Mouse (Mus musculus) layer of hippocampus, adult 18-20 months (tissue): ENCODE measurements around the gene 4921504E06Rik. TPM values are rescaled to one million over a fixed set of nuclear protein-coding genes. Genes with fewer than 3 reads are reported as not detected.

Experiments used
- DNase-seq, 2 experiments: peaks; one replicate each; pipeline ENCODE4 v3.0.0; 2022; ENCODE audit warnings: low spot score in 2 of 2
- long read RNA-seq: library from polyadenylated mRNA; stranded (forward); transcript quantifications from one replicate; pipeline ENCODE4 v2.0.0, GENCODE M21; 2021
- total RNA-seq, 2 experiments: library from RNA; stranded (reverse); gene quantifications; 2 replicates each; pipeline ENCODE4 v1.2.3; 2021

The 4921504E06Rik gene
- not detected for total RNA-seq
- long read RNA-seq, partial matches to known transcripts: 0 of 1 reads
- long read RNA-seq, other reads (novel, unspliced or antisense): 1 of 1 reads

- peak; percentile 82 to 87 for DNase-seq
Observed at GRCm38 (mm10) chr2:19553821-19554592, at the start of gene 4921504E06Rik. 4921504E06Rik (minus strand) TSS chr2:19553914.

- DNase-seq: no peak
Observed at GRCm38 (mm10) chr2:19601386-19601925, 47.7 kb upstream of the 4921504E06Rik start.

GRCm38 (mm10) chr2:19600860-19601259 is 47.1 kb upstream of the 4921504E06Rik start:
- DNase-seq: no peak

GRCm38 (mm10) chr2:19599801-19600200 is 46.1 kb upstream of the 4921504E06Rik start:
- DNase-seq: peak in 1 of 2 experiments; percentile 37

DNA sequence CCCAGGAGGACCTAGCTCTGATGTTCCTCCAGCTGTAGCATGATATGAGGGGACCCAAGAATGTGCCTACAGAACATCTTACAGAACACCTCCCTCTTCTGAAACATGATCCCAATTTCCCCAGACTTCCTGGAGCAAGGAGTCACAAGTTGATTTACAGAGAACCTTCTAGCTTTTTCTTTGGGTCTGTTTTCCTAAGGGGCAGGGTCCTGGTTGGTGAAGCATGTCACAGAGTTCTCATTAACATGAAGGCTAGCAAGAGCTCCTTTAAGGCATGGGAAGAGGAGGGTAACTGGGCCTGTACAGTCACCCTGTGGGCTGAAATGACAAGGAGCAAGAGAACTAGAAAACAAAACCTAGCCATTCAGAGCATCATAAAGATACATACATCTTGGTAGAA is 43.3 kb upstream of the 4921504E06Rik start:
- DNase-seq: no peak

DNA sequence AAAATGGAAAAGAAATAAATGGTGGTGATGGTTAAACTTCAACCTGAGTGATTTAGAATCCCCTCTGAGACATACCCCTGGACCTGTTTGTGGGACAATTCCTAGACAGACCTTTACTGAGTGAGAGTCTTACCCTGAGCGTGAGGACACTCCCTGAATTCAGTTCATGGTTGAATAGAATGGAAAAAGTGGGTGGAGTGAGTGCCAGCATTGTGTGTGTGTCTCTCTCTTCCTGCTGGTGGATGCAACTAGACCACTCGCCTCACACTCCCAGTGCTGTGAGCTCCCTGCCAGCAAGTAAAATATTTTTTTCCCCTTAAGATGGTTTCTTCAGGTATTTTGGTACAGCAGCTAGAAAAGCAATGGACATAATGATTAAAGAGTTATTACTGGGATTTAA is 42.7 kb upstream of the 4921504E06Rik start:
- DNase-seq: no peak

GRCm38 (mm10) chr2:19594856-19595255 is 41.1 kb upstream of the 4921504E06Rik start:
- no peak for DNase-seq

DNA sequence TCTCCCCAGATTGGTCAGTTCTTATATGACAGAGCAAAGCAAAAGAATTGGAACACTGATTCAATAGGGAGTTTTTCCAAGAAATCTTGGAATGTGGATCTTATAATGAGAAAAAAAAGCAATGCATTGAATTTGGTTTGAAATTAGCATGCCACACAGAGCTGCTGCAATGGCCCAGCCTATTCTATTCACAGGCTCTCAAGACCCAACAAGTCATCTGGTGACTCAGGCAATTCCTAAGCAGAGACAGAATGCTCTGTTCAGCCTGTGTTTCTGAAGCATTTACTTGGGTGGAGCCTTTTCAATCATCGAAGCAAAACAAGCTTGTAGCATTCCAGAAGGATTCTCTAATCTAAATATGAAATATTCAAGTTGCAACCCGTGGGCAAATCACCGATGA is 26.1 kb upstream of the 4921504E06Rik start:
- DNase-seq: peak in 1 of 2 experiments; percentile 23

DNA sequence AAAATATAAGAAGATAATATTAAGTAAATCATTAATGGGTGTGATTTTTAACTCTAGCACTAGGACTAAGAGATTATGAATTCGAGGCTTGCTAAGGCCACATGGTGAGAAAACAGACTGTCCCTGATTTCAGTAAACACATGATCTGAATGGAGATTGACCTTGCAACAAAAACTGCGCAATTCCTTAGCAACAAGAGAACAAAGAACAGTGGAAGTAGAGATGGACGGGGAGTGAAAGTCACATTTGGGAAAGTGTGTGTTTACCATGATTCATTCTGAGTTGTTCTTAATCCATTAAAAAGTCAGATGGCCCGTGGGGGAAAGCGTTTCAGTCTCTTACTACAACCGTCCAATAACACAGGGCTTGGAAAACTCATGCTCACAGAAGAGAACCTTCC is 25.5 kb upstream of the 4921504E06Rik start:
- no peak for DNase-seq

GRCm38 (mm10) chr2:19562114-19562829 is 8.6 kb upstream of the 4921504E06Rik start:
- no peak for DNase-seq

DNA sequence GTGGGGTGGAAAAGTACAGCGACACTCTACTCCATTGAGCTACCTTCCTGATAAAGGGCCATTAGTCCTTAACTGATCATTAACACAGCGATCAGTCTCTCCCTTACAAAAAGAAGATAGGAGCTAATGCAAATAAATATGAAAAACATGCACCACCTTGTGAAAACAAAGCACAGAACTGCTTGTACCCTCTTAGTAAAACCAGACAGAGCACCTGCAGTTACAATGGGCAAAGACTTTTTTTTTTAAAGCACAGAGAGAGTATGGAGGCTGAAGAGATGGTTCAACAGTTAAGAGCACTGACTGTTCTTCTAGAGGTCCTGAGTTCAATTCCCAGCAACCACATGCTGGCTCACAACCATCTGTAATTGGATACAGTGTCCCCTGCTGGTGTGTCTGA is 6.9 kb upstream of the 4921504E06Rik start:
- no peak for DNase-seq

DNA sequence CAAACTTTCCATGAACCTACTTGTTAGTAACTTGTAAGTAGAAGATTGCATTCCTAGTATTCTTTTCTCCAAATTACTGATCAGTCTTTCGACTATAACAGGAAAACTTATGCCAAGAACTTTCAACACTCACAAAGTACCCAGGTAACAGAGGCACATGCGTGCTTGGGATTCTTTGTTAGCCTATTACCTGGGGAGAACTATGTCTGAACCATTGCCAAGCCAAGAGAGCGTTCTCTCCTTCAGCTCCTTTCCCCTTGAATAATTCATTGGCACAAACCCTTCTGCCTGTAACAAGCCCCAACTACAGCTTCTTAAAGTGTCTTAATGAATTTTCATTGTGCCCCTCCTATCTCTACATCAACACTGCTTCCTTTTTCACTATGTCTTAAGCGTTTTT is 6.4 kb upstream of the 4921504E06Rik start:
- no peak for DNase-seq

DNA sequence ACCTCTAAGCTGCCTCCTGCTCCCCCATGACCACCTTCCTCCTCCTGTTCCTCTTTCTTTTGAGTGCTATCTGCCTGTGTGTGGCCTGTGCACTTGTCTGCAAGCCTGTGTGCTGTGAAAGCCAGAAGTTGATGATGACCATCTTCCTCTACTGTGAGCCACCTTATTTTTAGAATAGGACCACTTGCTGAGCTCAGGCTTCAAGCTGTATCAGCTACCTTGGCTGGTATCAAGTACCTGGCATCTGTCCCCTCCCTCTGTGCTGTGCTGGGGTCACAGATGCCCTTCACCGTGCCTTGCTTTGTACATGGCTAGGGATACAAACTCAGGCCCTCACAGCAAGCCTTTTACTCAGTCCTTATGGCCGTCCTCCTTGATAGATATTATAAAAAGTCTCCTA is 2.3 kb downstream of the 4921504E06Rik start:
- DNase-seq: no peak

DNA sequence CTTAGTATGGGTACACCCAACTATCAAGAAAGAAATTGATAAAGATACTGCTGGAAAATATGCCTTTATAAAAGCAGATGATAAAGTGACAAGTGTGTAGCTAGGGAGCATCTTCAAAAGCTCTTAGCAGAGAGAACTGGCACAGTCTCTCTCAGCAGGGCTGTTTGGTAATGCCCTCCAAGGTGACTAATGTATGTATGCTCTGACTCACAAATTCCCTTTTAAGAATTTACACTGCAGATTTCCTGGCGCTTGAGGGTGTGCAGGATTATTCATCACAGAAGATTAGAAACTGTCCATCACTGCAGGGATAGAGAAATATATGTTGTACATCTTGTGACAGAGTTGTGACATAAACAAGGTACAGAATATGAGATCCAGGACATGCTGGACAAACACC is 12.8 kb downstream of the 4921504E06Rik start:
- DNase-seq: no peak

GRCm38 (mm10) chr2:19529428-19529827 is 24.3 kb downstream of the 4921504E06Rik start:
- no peak for DNase-seq

- DNase-seq: peak; percentile 19 to 78
Observed at GRCm38 (mm10) chr2:19528797-19529196, 24.9 kb downstream of the 4921504E06Rik start.

- DNase-seq: no peak
Observed at GRCm38 (mm10) chr2:19524071-19524470, 29.6 kb downstream of the 4921504E06Rik start.

DNA sequence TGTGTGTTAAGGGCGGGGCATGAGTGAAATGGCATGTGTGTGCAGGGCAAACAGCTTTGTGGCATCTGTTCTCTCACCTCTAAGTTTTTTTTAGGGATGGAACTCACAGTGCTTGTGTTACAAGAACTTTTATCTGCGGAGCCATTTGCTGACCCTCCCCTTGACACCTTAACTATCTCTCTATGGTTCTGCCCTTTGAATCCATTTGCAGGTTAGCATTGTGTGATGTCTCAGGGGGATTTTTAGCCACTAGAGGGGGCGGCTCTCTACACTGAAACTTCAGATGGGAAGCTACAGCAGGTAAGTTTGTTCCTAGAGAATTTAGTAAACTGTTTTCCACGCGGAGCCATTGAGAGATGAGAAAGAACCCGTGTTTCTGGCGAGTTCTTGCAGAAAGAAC is 32.1 kb downstream of the 4921504E06Rik start:
- peak in 1 of 2 experiments; percentile 50 for DNase-seq

- DNase-seq: no peak
Observed at GRCm38 (mm10) chr2:19520617-19521016, 33.1 kb downstream of the 4921504E06Rik start.

DNA sequence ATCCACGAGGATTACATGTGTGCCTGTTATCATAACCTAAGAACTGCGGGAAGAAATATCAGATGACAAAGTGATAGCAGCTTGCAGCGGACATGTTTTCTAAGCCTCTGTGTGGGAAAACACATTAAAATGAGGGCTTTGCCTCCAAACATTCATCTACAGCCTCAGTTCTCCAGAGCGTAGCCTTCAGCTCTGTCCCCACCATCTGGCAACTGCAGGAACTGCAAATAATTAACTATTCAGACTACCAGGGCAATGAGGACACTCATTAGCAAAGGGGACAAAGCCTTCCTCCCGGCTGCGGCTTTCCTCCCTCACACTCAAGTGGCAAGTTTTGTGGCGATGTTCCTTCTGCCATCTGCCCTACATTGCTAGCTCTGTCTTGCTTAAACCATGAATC is 33.9 kb downstream of the 4921504E06Rik start:
- DNase-seq: peak; percentile 55 to 89

GRCm38 (mm10) chr2:19517952-19518351 is 35.8 kb downstream of the 4921504E06Rik start:
- no peak for DNase-seq

DNA sequence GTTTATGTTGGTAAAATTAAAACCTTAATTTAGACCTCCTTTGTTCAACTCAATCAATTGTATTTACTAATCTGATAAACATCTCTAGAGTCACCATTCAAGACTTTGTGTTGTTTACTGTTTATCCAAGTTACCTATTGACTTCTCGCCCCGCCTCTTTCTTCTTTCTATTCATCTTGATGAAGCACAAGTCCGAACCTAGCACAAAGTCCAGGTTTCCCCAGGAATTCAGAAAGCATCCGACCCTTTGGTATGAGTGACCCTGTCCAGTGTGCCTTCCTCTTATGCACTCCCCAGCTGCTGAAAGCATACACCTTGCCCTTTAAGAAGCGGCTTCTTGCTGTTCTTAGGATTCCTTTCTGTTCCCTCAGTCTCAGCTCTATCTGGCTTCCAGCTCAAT is 41.3 kb downstream of the 4921504E06Rik start:
- DNase-seq: no peak
